Mouse (Mus musculus) liver, postnatal 0 days (tissue): ENCODE data around the gene Nav2. TPM values are rescaled to one million over a fixed set of nuclear protein-coding genes. Genes with fewer than 3 reads are reported as not detected.

Experiments
- ATAC-seq: fragments of 200-750 bp; cut with Nextera tagmentation; 2 replicates; pipeline ENCODE4 v1.8.0; 2017; ENCODE audit warnings: mild to moderate bottlenecking, moderate library complexity
- DNase-seq: peaks from one replicate; pipeline ENCODE4 v3.0.0-alpha.2; 2016
- H3K27ac ChIP-seq: fragments of 300-500 bp; sonication (generic); 2 replicates; pipeline ENCODE4 v1.5.1; 2014; ENCODE audit warnings: antibody characterized with exemption, moderate library complexity, mild to moderate bottlenecking, low read depth
- H3K27me3 ChIP-seq: fragments of 300-500 bp; sonication (generic); 2 replicates; pipeline ENCODE4 v1.6.1; 2014; ENCODE audit warnings: low read length, control low read depth, mixed read lengths; ENCODE audit not compliant: insufficient read depth
- H3K36me3 ChIP-seq: fragments of 300-500 bp; sonication (generic); replicated peaks from 2 replicates; pipeline ENCODE4 v1.6.1; 2014; ENCODE audit warnings: mild to moderate bottlenecking, control low read depth, low read length, moderate library complexity, mixed read lengths; ENCODE audit not compliant: insufficient read depth
- H3K4me1 ChIP-seq: fragments of 300-500 bp; sonication (generic); 2 replicates; pipeline ENCODE4 v1.6.1; 2014; ENCODE audit warnings: antibody characterized with exemption, mild to moderate bottlenecking, control low read depth; ENCODE audit not compliant: insufficient read depth
- H3K4me2 ChIP-seq: fragments of 300-500 bp; sonication (generic); 2 replicates; pipeline ENCODE4 v1.6.1; 2014; ENCODE audit warnings: low read depth, mild to moderate bottlenecking, low read length, moderate library complexity, mixed read lengths
- H3K4me3 ChIP-seq: fragments of 300-500 bp; sonication (generic); 2 replicates; pipeline ENCODE4 v1.5.1; 2014; ENCODE audit warnings: low read depth, low read length
- H3K9ac ChIP-seq: fragments of 300-500 bp; sonication (generic); replicated peaks from 2 replicates; pipeline ENCODE4 v1.6.1; 2014; ENCODE audit warnings: mild to moderate bottlenecking, moderate library complexity
- H3K9me3 ChIP-seq: fragments of 300-500 bp; sonication (generic); 2 replicates; pipeline ENCODE4 v1.6.1; 2016; ENCODE audit warnings: mild to moderate bottlenecking, control low read depth, low read length, mixed read lengths
- CTCF ChIP-seq: sonication (generic); IDR thresholded peaks from 2 replicates; pipeline ENCODE4 v1.5.1; 2016; ENCODE audit warnings: antibody characterized with exemption, low read depth
- EP300 ChIP-seq: IDR thresholded peaks from 2 replicates; pipeline ENCODE4 v1.6.1; 2016; ENCODE audit warnings: antibody characterized with exemption, low read depth, mild to moderate bottlenecking
- WGBS: fragments of 180-500 bp; shearing (Covaris S2); extraction: QIAGEN DNeasy Blood & Tissue Kit; methylation state at CpG from one replicate; pipeline ENCODE4 v1.1.7; 2014; ENCODE audit not compliant: insufficient replicate concordance; 5-methylcytosine and 5-hydroxymethylcytosine counted together
- polyA plus RNA-seq: library from polyadenylated mRNA; unstranded; fragments of >200 nt; fragmentation: Nextera tagmentation; extraction: Ambion mirVana; gene quantifications from 2 replicates; pipeline ENCODE4 v1.2.1, GENCODE M21; 2015

Gene Nav2
- polyA plus RNA-seq, 1 experiment from 2014 or later: 3.3 TPM

DNA sequence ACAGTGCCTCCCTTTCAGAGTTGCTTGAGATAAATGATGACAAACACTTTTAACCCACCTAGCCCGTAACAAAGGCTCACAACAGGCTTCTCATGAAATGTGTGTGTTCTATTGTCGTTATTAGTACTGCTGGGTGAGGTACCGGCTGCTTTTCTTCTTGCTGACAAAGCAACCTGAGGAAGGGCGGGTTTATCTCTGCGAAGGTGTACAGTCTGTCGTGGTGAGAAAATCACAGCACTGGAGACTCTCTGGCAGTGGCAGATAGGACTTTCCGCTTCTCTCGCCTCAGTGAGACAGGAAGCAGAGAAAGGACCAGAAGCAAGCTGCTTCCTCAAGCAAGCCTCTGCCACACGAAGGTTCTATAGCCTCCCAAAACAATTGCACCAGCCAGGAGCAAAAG, 244.2 kb downstream of the Nav2 start:
- no peaks in the 10 kb centered on the region for H3K4me1 ChIP-seq
- no peaks in the 10 kb centered on the region for H3K27me3 ChIP-seq
- no peak overlapping the region for H3K9ac ChIP-seq
- TF ChIP-seq CTCF (no peak), EP300 (no peak)
- no peaks in the 10 kb centered on the region for H3K9me3 ChIP-seq
- no peak overlapping the region for H3K27ac ChIP-seq
- DNase-seq (no peak), ATAC-seq (no peak)
- H3K4me3 ChIP-seq: no peak overlapping the region
- no peaks in the 10 kb centered on the region for H3K36me3 ChIP-seq
- H3K4me2 ChIP-seq: no peak overlapping the region
- whole genome bisulfite sequencing: 31% methylated on average over 9 of the region's 9 CpGs

DNA sequence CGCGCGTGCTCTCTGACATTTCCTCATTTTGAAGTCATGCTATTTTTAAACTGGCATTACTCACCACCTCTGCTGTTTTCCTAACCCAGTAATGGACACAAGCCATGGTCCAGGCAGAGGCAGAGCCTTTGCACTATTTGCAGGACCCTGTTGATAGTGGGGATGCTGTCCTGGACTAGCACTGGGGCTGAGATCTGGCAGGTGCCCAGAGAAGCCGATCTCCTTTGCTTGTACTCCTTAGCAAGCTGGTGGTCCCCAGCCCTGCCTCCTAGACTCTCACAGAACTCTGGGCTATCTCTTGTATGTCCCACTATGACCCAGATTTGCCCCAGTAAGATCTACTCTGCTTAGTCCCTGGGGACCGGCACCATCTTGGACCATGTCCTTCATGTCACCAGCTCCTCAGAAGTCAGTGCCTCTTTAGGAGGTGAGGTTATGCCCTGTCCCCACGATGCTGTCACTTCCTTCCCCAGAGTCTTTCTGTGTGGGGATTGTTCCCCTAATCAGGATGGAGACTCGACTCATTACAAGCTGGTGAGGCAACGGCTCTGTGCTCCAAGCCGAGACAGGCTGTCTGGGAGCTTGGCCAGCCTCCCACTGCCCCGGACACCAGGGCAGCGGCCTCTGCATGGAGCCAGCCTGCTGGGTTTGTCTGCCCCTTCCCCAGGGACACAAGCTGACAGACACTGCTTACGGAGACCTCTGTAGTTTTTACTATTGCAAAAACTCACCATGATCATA, 250.3 kb downstream of the Nav2 start:
- DNase-seq (no peak), ATAC-seq (no peak)
- H3K27me3 ChIP-seq: no peaks in the 10 kb centered on the region
- no peak overlapping the region for H3K4me3 ChIP-seq
- no peak overlapping the region for H3K4me2 ChIP-seq
- TF ChIP-seq CTCF: no peak
- H3K27ac ChIP-seq: no peak overlapping the region
- no peaks in the 10 kb centered on the region for H3K36me3 ChIP-seq
- no peaks in the 10 kb centered on the region for H3K9me3 ChIP-seq
- WGBS: 46% methylated on average over 12 of the region's 12 CpGs
- no peak overlapping the region for H3K9ac ChIP-seq
- H3K4me1 ChIP-seq: peaks cover 10% of the 10 kb centered on the region; the same call in 1 of the 2 replicates

DNA sequence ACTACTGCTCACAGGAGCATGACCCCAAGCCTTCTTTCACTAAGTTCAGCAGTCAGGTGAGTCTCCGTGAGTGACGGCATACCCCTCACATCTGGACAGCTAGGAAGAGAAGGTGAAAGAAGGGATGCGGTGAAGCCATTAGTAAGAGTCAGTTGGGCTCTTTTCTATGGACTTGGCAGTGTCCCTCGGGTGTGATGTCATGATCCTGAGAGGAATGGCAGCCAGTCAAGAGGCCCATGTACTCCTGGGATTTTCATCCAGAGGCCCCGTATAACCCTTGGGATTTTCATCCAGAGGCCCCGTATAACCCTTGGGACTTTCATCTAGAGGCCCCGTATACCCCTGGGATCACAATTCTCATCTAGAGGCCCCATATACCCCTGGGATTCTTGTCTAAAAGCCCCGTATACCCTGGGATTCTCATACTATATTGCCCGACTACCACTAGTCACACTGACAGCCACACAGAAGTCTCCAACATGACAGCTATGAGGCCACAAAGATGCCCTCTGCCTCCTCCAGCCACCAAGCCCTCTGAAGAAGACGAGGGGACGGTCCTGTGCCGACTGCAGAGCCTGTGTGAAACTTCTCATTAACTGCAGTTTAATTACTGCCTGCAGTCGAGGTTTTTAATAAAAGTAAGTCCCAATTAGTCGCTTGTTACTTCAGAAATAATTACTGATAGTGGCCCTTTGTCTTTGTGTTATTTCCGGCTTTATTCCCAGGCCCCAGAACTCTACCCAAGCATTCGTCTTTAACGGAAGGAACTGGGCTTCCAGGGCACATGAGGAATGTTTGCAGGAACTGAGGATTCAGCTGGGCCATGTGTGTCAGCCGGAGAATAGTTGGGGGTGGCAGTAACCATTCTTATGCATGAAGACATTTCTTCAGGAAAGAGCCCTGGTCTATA, 251.4 kb downstream of the Nav2 start:
- no peak for TF ChIP-seq EP300
- no peak for TF ChIP-seq CTCF
- DNase-seq (no peak), ATAC-seq (no peak)
- Histone ChIP-seq H3K4me3 (no peak overlapping the region), H3K27ac (no peak overlapping the region), H3K9ac (no peak overlapping the region), H3K4me1 (peaks cover 16% of the 10 kb centered on the region), H3K27me3 (no peaks in the 10 kb centered on the region), H3K9me3 (no peaks in the 10 kb centered on the region), H3K36me3 (no peaks in the 10 kb centered on the region), H3K4me2 (no peak overlapping the region)
- WGBS: 75% methylated on average over 18 of the region's 18 CpGs

DNA sequence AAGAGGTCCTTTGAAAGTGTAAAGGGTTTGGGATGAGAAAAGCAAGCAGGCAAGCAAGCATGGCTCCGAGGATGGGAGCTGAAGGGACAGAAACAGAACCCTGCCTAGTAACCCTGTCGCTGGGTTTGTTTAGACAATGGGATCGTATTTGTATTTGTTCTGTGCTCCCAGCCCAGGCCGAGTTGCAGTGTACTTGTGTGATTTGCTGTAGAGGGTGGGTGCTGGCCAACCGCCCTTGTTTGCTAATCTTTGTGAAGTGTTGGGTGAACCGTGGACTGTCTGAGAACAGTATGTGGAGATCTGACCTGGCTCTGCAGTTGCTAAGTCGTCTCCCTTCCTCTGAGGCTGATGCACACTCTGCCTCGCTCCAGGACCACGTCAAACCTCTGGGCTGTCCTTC, 253.6 kb downstream of the Nav2 start:
- peaks cover 20% of the 10 kb centered on the region for H3K4me1 ChIP-seq
- no peaks in the 10 kb centered on the region for H3K36me3 ChIP-seq
- H3K9me3 ChIP-seq: no peaks in the 10 kb centered on the region
- DNase-seq: peak; percentile 48
- H3K27ac ChIP-seq: peak overlapping the region; percentile 34
- no peak overlapping the region for H3K4me3 ChIP-seq
- ATAC-seq: peak; percentile 71; the same call in 1 of the 2 replicates
- WGBS: 31% methylated on average over 9 of the region's 9 CpGs
- H3K9ac ChIP-seq: no peak overlapping the region
- H3K4me2 ChIP-seq: peak overlapping the region; percentile 35; the same call in 1 of the 2 replicates
- no peaks in the 10 kb centered on the region for H3K27me3 ChIP-seq
- TF ChIP-seq CTCF (no peak), EP300 (no peak)

DNA sequence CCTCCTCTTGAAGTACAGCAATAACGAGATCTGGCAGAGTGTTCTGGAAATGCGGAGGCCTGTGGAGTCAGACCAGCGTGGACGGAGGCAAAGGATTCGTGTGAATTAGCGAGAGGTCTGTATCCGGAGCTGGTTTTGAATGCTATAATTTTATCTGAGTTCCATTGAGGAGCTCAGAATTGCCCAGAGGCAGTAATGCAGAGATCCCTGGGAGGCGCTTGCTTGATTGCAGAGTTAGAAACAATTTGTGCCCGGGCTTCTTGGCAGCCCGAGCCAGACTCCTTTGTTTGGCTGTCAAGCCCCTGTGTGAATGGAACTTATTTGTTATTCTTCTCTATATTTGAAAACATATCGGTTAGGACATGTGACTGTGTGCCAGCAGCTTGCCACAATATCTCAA, 255.3 kb downstream of the Nav2 start:
- no peak for TF ChIP-seq EP300
- H3K9me3 ChIP-seq: no peaks in the 10 kb centered on the region
- no peak overlapping the region for H3K4me3 ChIP-seq
- H3K9ac ChIP-seq: no peak overlapping the region
- no peaks in the 10 kb centered on the region for H3K36me3 ChIP-seq
- ATAC-seq (no peak), DNase-seq (no peak)
- H3K4me2 ChIP-seq: no peak overlapping the region
- peaks cover 20% of the 10 kb centered on the region for H3K4me1 ChIP-seq
- WGBS: 78% methylated on average over 11 of the region's 11 CpGs
- H3K27ac ChIP-seq: no peak overlapping the region
- no peaks in the 10 kb centered on the region for H3K27me3 ChIP-seq

DNA sequence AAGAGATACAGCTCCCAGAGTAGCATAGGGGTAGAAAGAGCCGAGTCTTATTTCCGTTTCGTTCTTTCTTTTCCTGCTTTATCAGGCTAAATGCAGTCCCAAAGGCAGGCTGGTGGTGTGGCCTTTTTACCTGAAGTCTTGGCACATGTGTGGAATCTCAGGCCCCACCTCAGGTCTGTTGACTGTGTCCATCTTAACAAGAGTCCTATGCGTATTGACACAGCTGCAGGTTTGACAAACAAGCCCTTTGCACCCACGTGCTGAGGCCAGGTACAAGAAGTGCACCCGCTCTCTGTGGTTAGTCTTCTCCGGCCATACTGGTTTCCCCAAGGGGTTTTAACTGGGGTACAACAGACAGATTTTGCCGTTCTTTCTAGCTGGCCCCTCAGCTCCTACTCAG, 256.4 kb downstream of the Nav2 start:
- Histone ChIP-seq H3K4me1 (peaks cover 18% of the 10 kb centered on the region), H3K27me3 (no peaks in the 10 kb centered on the region), H3K36me3 (no peaks in the 10 kb centered on the region), H3K9me3 (no peaks in the 10 kb centered on the region), H3K4me2 (no peak overlapping the region), H3K27ac (no peak overlapping the region), H3K9ac (no peak overlapping the region), H3K4me3 (no peak overlapping the region)
- ATAC-seq: peak; percentile 63; the same call in 1 of the 2 replicates
- DNase-seq: no peak
- WGBS: 57% methylated on average over 8 of the region's 8 CpGs
- TF ChIP-seq EP300 (no peak), CTCF (no peak)
